Mouse (Mus musculus) liver, embryonic 14.5 days (tissue): ENCODE measurements at regions not wholly inside any gene's neighbourhood (a gene's known extent, or its start where the extent isn't known, plus 50 kb on each side); places are given as distances from the start of the nearest gene placed in this dataset.

Source experiments
- CTCF ChIP-seq: IDR thresholded peaks from 2 replicates; pipeline ENCODE4 v1.5.1; 2016; ENCODE audit warnings: antibody characterized with exemption, low read depth, control low read depth
- EP300 ChIP-seq: IDR thresholded peaks from 2 replicates; pipeline ENCODE4 v1.6.1; 2016; ENCODE audit warnings: antibody characterized with exemption, low read depth

- no peak for TF ChIP-seq CTCF
- no peak for TF ChIP-seq EP300
Measured at GRCm38 (mm10) chr12:49940818-49941217, 555.8 kb downstream of the Gm43517 start.
